Mouse (Mus musculus) WW6 (cell line): ENCODE data around the gene Cct8l1.

Source experiments
- DNase-seq: peaks from one replicate; pipeline ENCODE4 v3.0.0-alpha.2; 2013; ENCODE audit warnings: low read depth, low spot score

The Cct8l1 gene

DNA sequence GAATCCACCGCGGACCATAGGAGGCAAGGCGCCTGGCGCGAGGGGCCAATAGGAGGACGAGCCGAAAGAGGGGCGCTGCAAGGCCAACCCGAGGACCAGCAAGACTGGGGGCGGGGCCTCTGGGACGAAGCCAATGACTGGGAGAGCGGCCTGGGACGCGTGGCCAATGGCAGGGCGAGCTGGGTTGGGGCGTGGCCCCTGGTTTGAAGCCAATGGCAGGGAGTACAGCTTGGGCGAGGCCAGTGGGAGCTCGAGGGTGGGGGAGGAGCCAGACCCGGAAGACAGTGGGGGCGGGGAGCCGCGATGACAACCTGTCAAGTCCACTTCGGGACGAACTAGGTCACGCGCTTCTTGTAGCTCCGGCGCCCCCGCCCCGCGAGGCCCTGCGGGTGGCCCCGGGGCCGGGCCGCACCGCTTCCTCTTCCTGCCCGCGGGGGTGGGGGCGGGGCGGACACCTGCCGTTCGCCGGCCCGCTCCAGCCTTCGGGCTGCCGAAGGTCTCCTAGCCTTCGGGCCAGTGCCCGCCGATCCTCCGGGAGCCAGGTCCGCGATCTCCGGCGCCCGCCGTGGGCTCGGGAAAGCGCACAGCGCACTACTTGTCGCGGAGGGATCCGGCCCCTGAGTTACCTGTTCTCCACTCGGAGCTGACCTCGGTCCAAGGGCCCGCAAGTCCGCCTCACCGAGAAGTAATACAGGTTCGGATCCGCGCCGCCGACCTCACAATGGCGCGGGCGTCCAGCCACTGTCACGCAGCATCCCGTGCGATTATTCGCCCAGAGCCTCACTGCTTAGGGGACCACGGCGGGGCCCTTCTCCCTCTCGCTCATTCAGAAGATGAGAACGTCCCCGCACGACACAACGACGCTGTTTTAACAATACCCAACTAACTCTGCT is 13.9 kb downstream of the Cct8l1 start:
- peak; percentile 97 for DNase-seq

DNA sequence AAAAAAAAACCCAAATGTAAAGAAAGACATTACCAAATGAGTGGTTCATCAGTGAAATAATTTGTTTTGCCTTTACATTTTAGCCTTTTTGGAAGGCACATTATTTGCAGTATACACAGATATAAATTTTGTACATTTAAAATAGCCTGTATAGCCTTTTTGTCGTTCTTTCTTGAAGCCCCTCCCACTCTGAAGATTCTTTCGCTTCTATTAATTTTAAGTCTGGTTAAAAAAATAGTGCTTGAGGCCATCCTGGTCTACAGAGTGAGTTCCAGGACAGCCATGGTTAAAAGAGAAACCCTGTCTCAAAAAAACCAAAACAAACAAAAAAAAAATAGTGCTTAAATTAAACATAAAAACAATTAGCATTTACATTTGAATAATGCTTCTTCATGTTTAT is 14.8 kb downstream of the Cct8l1 start:
- DNase-seq, result no peak

DNA sequence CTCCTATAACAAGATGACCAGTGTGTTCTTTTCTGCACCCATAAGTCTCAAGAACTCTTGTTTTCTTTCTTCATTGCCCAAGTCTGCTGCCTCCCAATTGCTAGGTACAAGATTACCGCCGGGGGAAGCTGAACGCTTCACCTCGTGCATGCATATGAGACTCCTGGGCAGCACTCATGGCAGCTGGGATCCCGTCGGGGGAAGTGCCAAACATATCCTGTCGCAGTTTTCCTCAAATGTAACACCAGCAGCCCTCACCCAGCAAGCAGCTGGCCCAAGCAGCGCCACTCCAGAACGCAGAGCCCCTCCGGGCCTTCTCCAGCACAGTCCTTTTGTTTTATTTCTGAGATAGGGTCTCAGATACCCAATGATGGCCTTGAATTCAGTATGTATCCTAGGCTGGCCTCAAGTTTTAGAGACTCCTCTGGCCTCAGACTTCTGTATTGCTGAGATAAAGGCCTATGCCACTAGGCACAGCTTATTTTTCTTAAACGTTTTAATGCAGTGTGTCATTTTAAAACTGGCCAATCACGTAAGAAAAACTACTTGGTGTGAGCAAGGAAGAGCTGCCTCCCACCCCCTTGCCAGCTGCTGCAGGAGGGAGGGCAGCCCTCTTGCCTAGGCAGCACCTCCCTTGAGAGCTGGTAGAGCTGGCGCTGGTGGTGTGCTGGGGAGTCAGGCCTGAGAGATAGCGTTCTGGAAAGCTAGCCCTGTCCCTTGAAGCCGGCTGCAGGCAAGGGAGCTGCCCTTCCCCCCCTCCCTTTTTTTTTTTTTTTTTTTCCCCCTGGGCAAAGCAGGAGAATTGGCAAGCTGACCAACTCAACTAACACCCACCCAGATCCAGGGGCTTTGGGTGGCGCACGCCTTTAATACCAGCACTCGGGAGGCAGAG is 16.6 kb downstream of the Cct8l1 start:
- no peak for DNase-seq

DNA sequence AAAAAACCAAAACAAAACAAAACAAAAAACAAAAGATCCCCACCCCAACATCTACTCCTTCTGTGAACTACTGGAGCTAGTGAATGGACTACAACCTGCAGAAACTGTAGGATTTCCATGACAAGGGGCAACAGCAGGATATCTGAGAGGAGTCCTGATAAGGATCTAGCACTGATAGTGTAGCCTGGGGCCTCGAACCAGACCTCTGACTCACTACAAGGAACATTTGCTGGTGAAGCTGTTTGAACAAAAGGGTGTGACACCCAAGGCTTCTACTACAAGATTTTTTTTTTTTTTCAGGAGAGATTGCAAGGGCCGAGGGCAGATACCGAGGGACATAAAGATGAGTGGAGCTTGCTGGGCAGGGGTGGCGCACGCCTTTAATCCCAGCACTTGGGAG is 17.4 kb downstream of the Cct8l1 start:
- peak; percentile 80 for DNase-seq

DNA sequence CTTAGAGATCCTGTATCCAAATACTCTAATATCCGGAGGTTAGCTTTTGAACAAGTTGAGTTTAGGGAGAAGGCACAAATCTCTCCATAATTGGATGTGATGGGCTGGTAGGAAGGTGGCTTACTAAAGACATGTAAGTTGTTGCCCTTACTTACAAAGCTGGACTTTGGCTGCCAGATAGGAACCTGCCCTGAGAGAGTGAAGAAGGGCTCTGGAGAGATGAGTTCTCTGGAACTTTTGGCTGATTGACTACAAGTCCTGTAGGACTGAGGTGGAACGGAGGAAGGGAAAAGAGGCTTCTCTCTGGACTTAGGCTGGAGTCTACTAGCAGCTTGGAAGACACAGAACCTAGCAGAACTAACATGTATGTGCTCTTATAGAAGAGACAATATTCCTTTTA is 19.7 kb downstream of the Cct8l1 start:
- no peak for DNase-seq

DNA sequence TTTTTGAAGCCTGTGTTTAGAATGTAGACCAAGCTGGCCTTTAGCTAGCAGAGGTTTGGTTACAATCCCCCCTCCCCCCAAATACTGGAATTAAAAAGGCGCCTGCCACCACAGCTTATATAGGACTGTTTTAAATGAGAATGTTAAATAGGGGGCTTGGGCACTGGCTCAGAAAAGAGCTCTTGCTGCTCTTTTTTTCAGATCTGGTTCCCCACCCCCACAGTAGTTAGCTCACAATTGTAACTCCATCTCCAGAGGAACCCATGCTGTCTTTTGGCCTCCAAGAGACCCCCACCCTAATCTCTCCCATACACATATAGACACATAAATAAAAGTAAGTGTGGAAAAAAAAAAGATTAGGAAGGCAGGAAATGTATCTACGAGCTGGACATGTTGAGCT is 20.6 kb downstream of the Cct8l1 start:
- DNase-seq, result no peak

DNA sequence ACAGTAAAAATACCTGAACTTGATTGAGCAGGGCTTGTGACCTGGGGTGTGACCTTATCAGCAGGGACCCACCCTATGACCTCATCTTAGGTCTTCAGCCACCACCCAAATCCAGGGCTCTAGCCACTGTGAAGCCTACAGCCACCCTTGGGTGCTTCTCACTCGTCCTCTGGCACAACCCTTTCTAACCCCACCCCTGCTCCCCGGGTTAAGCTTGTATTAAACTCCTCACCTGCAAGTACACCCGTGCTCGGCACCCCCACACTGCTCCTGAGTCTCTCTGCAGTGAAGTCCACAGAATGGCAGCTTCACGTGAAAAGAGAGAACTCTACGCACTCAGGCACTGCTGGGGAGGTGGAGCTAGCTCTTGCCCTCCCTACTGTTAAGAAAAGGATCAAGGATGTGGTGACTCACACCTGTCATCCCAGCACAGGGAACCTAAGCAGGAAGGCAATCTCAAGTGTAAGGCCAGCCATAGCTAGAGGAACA is 21.1 kb downstream of the Cct8l1 start:
- DNase-seq, result no peak

DNA sequence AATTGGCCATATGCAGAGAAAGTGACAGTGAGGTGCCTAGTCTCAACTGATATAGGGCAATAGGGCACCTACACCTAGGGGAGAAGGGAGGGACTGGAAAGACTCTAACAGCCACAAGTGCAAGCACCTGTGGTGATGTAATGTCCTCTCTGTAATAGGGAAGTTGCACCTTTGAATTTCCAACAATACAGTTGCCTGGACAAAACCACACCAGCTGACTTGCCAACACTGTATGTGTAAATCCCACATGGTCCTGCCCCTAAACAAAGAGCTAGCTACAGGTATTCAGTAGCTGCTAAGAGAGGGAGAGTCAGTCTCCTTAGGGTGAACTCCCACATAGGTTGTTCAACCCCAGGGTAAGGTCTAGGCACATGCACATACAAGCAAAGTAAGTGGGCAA is 24.5 kb downstream of the Cct8l1 start:
- DNase-seq, result no peak

DNA sequence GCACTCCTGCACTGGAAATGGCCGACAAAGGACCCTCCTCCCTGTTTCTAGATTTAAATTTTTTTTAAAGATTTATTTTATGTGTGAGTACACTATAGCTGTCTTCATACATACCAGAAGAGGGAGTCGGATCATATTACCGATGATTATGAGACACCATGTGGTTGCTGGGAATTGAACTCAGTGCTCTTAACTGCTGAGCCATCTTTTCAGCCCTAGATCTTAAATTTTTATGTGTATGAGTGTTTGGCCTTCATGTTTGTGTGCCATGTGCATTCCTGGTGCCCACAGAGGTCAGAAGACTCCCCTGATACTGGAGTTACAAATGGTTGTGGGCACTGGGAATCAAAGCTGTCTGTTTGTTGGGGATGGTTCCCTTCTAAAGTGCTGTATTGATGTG is 25.1 kb downstream of the Cct8l1 start:
- no peak for DNase-seq

DNA sequence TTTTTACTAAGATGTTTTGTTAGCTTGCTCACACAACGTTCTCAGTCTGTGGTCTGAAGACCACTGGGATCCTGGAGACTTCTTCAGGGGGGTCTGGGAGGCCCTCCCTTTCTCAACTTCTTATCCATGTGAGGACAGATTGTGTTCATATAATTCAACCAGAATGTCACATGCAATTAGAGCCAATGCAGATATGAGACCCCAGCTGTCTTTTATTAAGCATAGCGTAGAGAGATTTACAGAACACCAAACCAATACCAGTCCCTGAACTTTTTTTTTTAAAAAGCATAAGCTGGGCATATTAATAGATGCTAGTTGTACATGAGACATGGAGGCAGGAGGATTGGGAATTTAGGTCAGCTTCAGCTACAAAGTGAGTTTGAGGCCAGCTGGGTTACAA is 25.8 kb downstream of the Cct8l1 start:
- DNase-seq, result no peak

DNA sequence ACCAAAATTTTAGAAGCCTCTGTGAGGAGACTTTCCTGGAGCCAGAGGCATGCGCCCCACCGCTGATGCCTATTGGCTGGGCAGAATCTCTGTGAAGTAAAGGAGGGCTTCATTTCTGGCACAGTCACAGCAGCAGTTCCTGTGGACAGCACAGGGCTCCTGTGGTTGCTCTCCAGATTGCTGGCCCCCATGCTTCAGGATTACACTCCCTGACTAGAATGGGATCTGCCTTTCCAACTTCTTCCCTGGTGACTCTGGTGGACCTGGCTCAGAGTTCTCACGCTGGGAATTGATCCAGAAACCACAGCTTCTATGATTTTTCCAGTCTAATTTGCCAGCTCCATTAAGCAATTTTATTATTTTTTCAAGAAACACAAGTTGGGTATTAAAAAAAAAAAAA is 28.2 kb downstream of the Cct8l1 start:
- no peak for DNase-seq

DNA sequence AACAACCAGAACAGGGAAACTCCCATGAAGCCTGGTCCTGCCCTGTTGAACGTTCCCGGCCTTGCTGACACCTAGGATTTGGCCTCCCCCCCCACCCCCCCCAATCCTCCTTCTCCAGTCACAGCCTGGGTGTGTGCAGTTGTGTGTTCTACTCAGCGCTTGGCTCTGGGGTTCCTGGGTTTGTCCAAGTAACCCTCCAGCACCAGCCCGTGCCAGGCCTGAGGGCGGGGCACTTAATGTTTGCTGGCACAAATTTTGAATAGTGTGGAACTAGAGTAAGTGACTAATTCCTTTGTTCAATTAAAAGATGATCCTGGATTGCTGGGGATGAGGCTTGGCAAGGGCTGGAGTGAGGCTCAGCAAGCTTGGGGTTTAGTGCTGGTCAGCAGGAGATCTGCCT is 28.7 kb downstream of the Cct8l1 start:
- no peak for DNase-seq

DNA sequence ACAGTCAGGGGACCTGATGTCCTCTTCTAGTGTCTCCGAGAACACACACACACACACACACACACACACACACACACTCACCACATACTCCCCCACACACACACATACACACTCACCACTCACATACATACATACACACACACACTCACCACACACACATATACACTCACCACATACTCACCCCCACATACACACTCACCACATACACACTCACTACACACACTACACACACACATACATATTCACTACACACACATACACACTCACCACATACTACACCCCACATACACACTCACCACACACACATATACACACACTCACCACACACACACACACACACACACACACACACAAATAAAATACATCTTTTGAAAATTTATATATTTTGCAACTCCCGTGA is 31.0 kb downstream of the Cct8l1 start:
- DNase-seq, result no peak

DNA sequence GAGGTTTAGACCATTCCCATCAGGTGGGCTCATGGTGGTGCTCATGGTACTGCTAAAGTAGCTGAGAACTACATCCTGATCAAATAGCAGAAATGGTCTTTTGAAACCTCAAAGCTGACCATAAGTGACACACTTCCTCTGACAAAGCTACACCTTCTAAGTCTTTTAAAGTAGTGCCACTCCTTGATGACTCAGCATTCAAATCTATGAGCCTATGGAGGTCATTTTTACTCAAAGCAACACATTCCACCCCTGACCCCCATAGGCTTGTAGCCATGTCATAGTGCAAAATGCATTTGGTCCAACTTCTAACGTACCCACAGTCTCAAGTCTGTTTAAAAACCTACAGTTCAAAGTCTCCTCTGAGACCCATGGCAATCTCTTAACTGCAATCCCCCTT is 35.0 kb downstream of the Cct8l1 start:
- no peak for DNase-seq

DNA sequence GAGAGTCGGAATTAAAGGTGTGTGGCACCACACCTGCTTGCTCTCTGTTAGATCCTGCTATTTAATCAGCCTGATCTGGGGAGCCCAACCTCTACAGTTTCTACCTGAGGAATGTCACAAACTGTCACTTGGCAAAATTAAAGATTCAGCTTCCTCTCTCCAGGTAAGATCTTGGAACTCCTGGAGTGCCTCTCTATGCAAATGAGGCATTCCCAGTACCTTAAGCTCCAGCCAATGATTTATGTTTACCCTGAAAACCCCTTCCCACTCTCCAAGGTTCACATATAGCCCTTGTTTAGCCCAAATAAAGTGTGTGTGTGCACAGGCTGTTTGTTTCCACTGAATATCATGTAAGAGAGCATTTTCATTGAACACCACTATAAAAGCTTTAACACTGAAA is 38.3 kb downstream of the Cct8l1 start:
- no peak for DNase-seq

DNA sequence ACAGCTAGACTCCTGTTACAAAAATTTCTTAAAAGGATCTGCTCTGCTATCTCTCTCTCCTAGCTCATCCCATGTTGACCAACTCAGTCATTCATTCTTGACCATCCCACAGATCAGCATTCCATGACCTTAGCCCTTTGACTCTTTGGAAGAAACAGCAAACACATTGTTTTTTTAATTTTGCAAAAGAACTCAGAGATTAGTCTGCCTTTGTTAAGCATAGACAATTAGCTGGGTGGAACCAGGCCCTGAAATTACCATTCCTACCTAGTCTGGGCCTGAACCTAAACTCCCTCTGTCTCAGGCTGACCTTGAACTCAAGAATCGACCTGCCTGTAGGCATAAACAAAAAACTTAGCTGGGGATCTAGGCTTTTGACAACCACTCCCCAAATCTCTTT is 38.8 kb downstream of the Cct8l1 start:
- DNase-seq, result peak; percentile 70

DNA sequence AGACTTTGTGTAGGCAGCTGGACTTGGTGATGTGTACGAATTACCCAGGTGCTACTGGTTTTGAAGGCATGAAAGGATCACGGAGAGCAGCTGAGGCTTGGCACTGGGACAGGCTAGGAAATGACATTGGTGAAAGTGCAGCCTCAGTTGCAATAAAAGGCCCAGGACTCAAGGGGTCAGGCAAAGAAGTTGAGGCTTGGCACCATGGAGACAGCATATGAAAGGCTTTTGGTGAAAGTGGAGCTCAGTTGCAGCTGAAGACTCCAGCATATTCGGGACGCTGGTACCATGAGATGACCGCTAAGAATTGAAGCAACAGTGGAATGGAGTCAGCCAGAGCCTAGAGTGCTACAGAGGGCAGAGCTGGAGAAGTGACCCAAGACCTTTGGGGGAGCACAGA is 39.8 kb downstream of the Cct8l1 start:
- no peak for DNase-seq

DNA sequence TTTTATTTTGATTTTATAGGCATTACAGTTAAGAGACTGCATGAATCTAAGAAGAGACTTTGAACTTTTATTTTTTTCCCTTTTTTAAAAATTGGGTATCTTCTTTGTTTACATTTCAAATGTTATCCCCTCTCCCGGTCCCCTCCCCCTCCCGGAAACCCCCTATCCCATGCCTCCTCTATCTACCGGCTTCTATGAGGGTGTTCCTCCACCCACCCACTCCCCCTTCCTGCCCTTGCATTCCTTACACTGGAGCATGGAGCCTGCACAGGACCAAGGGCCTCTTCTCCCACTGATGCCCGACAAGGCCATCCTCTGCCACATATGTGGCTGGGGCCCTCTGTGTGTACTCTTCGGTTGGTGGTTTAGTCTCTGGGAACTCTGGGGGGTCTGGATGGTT is 40.5 kb downstream of the Cct8l1 start:
- no peak for DNase-seq
